In the genomic region with DNA sequence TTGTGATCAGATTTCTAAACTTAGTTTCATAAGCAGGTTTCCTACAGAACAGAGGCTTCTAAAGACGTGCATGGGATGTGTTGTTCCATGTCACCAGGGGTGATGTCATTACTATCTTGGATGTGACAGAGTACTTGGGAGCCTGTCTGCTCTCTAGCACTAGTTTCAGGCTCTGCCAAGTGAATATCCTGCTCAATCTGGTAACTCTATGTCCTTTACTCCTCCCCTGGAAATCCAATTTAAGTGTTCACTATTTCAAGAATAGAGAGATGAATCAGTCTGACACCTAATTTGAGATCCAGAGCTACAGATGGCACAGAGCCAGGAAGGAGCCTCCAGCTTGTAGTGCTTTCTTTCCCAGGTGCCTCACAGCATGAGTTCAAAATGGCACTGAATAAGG, we compare ENCODE assay signal across 13 mouse cellular contexts. TPM values are rescaled to one million over a fixed set of nuclear protein-coding genes. Genes with fewer than 3 reads are reported as not detected.
DNase-seq lines count a peak whose midpoint lies in the region; ATAC-seq and TF ChIP-seq lines count a peak whose summit lies in the region.
"Had no signal": no experiment of that assay in that cellular context is flagged by ENCODE, and none has a peak within 500 bp of the region (broad histone marks: within the 10 kb centered on the region; RNA-seq: fewer than 3 reads in every experiment).

No protein-coding gene starts in this region.

- no peaks in the 10 kb centered on the region for H3K9me3 ChIP-seq in heart, embryonic 15.5 days (replicated peaks)
- no peaks in the 10 kb centered on the region for H3K9me3 ChIP-seq in hindbrain, embryonic 13.5 days
- H3K9me3 ChIP-seq: embryonic facial prominence, embryonic 13.5 days; hindbrain, embryonic 15.5 days; lung, embryonic 15.5 days had no signal

- no peak for TF ChIP-seq CTCF in kidney, adult 2 months (conservative IDR thresholded peaks at IDR 0.05; ENCODE audit: insufficient read depth, insufficient read length, low read depth, low read length)

- TF ChIP-seq POLR2A in kidney, adult 2 months (IDR thresholded peaks at IDR 0.05; ENCODE audit: low read depth, low read length), result no peak

- peak; percentile 16 for DNase-seq in layer of hippocampus, adult 9-11 months
- DNase-seq in layer of hippocampus, adult 18-20 months (ENCODE audit: low spot score in 2 of 2), result no peak
- peak; percentile 49 to 65 for DNase-seq in cerebellum, postnatal 36 days
- peak; percentile 56 to 57 for DNase-seq in right cerebral cortex, postnatal 36 days (ENCODE audit: low spot score in 2 of 2)
- DNase-seq in kidney, adult 2 months, result no peak
- DNase-seq in thymus, postnatal 25 days, result no peak
- DNase-seq: adrenal gland, adult 8-10 months; spleen, adult 18-20 months had no signal

- H3K4me2 ChIP-seq in heart, embryonic 15.5 days, result no peak overlapping the region
- no peak overlapping the region for H3K4me2 ChIP-seq in hindbrain, embryonic 13.5 days
- H3K4me2 ChIP-seq: embryonic facial prominence, embryonic 13.5 days; hindbrain, embryonic 15.5 days; lung, embryonic 15.5 days had no signal

- H3K4me3 ChIP-seq in heart, embryonic 15.5 days, result no peak overlapping the region
- H3K4me3 ChIP-seq in kidney, adult 2 months (ENCODE audit: insufficient read depth, low read depth, low read length), result no peak overlapping the region
- no peak overlapping the region for H3K4me3 ChIP-seq in hindbrain, embryonic 13.5 days
- H3K4me3 ChIP-seq: embryonic facial prominence, embryonic 13.5 days; hindbrain, embryonic 15.5 days; lung, embryonic 15.5 days had no signal

- 18% methylated on average over 1 of the region's 1 CpGs for WGBS in heart, embryonic 15.5 days
- 45% methylated on average over 1 of the region's 1 CpGs for WGBS in kidney, adult 2 months
- WGBS in hindbrain, embryonic 13.5 days, result 83% methylated on average over 1 of the region's 1 CpGs

- 0 out of 2 replicates have a peak, but pooled peaks cover 8% of the 10 kb centered on the region for H3K4me1 ChIP-seq in heart, embryonic 15.5 days (replicated peaks)
- H3K4me1 ChIP-seq in kidney, adult 2 months (ENCODE audit: control insufficient read depth, insufficient read depth, low read length), result peaks cover 4% of the 10 kb centered on the region; the same call in 1 of the 2 replicates
- H3K4me1 ChIP-seq in hindbrain, embryonic 13.5 days (replicated peaks), result peaks cover 4% of the 10 kb centered on the region; the same call in 1 of the 2 replicates
- H3K4me1 ChIP-seq: embryonic facial prominence, embryonic 13.5 days; hindbrain, embryonic 15.5 days; lung, embryonic 15.5 days had no signal

- H3K27ac ChIP-seq in heart, embryonic 15.5 days, result peak overlapping the region; percentile 67
- no peak overlapping the region for H3K27ac ChIP-seq in kidney, adult 2 months (ENCODE audit: insufficient read depth, low read depth, low read length)
- no peak overlapping the region for H3K27ac ChIP-seq in hindbrain, embryonic 13.5 days
- H3K27ac ChIP-seq: embryonic facial prominence, embryonic 13.5 days; hindbrain, embryonic 15.5 days; lung, embryonic 15.5 days had no signal

- peak; percentile 72 for ATAC-seq in heart, embryonic 15.5 days (replicated peaks; ENCODE audit: insufficient number of reproducible peaks, insufficient read depth, low FRiP score, low read depth)
- ATAC-seq in hindbrain, embryonic 13.5 days (ENCODE audit: low FRiP score), result no peak

- peaks cover 27% of the 10 kb centered on the region for H3K36me3 ChIP-seq in heart, embryonic 15.5 days
- H3K36me3 ChIP-seq in kidney, adult 2 months (ENCODE audit: control insufficient read depth, insufficient read depth, low read length), result peaks cover 14% of the 10 kb centered on the region
- H3K36me3 ChIP-seq in hindbrain, embryonic 13.5 days, result peaks cover 44% of the 10 kb centered on the region

- no peak overlapping the region for H3K9ac ChIP-seq in heart, embryonic 15.5 days
- no peak overlapping the region for H3K9ac ChIP-seq in hindbrain, embryonic 13.5 days
- H3K9ac ChIP-seq: embryonic facial prominence, embryonic 13.5 days; hindbrain, embryonic 15.5 days; lung, embryonic 15.5 days had no signal

- H3K27me3 ChIP-seq in heart, embryonic 15.5 days, result no peaks in the 10 kb centered on the region
- no peaks in the 10 kb centered on the region for H3K27me3 ChIP-seq in kidney, adult 2 months (replicated peaks; ENCODE audit: control insufficient read depth, insufficient read depth, low read length)
- H3K27me3 ChIP-seq in hindbrain, embryonic 13.5 days, result no peaks in the 10 kb centered on the region
- H3K27me3 ChIP-seq: embryonic facial prominence, embryonic 13.5 days; hindbrain, embryonic 15.5 days; lung, embryonic 15.5 days had no signal

RNA-seq across cellular contexts. Expression of gene Kctd5, which starts 35.6 kb away (rescaled TPM):
- 10 to 100 TPM; 23.2 to 25.0 TPM for total RNA-seq in layer of hippocampus, adult 18-20 months (2021)
- 31.3 and 37.6 TPM in 2 replicates for polyA plus RNA-seq in heart, embryonic 15.5 days (2015; fragmentation: Nextera tagmentation; extraction: Ambion mirVana)
- polyA plus RNA-seq in kidney, adult 2 months (2012; rRNA removed), result 16.1 and 16.5 TPM in 2 replicates
- 82.3 and 85.7 TPM in 2 replicates for polyA plus RNA-seq in hindbrain, embryonic 13.5 days (2015; fragmentation: Nextera tagmentation; extraction: Ambion mirVana)

RNA-seq across cellular contexts. Expression of gene Pdpk1, which starts 41.8 kb away (rescaled TPM):
- 100 to 1,000 TPM; 104 to 113 TPM for total RNA-seq in layer of hippocampus, adult 18-20 months (2021)
- 37.7 and 39.5 TPM in 2 replicates for polyA plus RNA-seq in heart, embryonic 15.5 days (2015; fragmentation: Nextera tagmentation; extraction: Ambion mirVana)
- 17.1 and 19.4 TPM in 2 replicates for polyA plus RNA-seq in kidney, adult 2 months (2012; rRNA removed)
- polyA plus RNA-seq in hindbrain, embryonic 13.5 days (2015; fragmentation: Nextera tagmentation; extraction: Ambion mirVana), result 64.5 and 68.6 TPM in 2 replicates

RNA-seq across cellular contexts. Expression of gene Amdhd2, which starts 54.7 kb away (rescaled TPM):
- 10 to 100 TPM; 31.0 to 31.7 TPM for total RNA-seq in layer of hippocampus, adult 18-20 months (2021)
- 20.6 and 28.8 TPM in 2 replicates for polyA plus RNA-seq in heart, embryonic 15.5 days (2015; fragmentation: Nextera tagmentation; extraction: Ambion mirVana)
- polyA plus RNA-seq in kidney, adult 2 months (2012; rRNA removed), result 124 and 136 TPM in 2 replicates
- 36.8 and 37.4 TPM in 2 replicates for polyA plus RNA-seq in hindbrain, embryonic 13.5 days (2015; fragmentation: Nextera tagmentation; extraction: Ambion mirVana)

Comparison
In these comparisons a context has a peak if more than half of its experiments do, and no peak if none do; other contexts are left out.
1. DNase-seq: peak in layer of hippocampus, adult 9-11 months (single experiment), cerebellum, postnatal 36 days (2 of 2) and right cerebral cortex, postnatal 36 days (2 of 2); none in layer of hippocampus, adult 18-20 months (0 of 2), kidney, adult 2 months (single experiment) and thymus, postnatal 25 days (single experiment).